ENCODE assay signal across 9 mouse cellular contexts in genomic region chr2:57374647-57375046, GRCm38 (mm10).
DNase-seq lines count a peak whose midpoint lies in the region; ATAC-seq and TF ChIP-seq lines count a peak whose summit lies in the region.
"Had no signal": no experiment of that assay in that cellular context is flagged by ENCODE, and none has a peak within 500 bp of the region (broad histone marks: within the 10 kb centered on the region; RNA-seq: fewer than 3 reads in every experiment).

No protein-coding gene starts in this region.

- no peak overlapping the region for H3K9ac ChIP-seq in intestine, postnatal 0 days (ENCODE audit: low read depth, low read length)
- H3K9ac ChIP-seq in intestine, embryonic 15.5 days, result no peak overlapping the region
- H3K9ac ChIP-seq in embryonic facial prominence, embryonic 14.5 days (ENCODE audit: low read depth, low read length), result no peak overlapping the region

- peak; percentile 60 for DNase-seq in NIH3T3 (ENCODE audit: low read depth)
- peak; percentile 31 for DNase-seq in embryonic facial prominence, embryonic 14.5 days (ENCODE audit: low spot score)
- DNase-seq in spleen, adult 12 weeks (ENCODE audit: low spot score), result no peak
- DNase-seq in frontal cortex, postnatal 36 days (ENCODE audit: low spot score in 2 of 2), result no peak
- no peak for DNase-seq in thymus, postnatal 36 days

- H3K9me3 ChIP-seq in intestine, postnatal 0 days (ENCODE audit: control insufficient read depth), result no peaks in the 10 kb centered on the region
- no peaks in the 10 kb centered on the region for H3K9me3 ChIP-seq in intestine, embryonic 15.5 days
- H3K9me3 ChIP-seq in embryonic facial prominence, embryonic 14.5 days (ENCODE audit: control insufficient read depth, low read length), result no peaks in the 10 kb centered on the region
- H3K9me3 ChIP-seq: G1E had no signal

- H3K27me3 ChIP-seq in intestine, postnatal 0 days (replicated peaks; ENCODE audit: control insufficient read depth, insufficient read depth, low read length), result no peaks in the 10 kb centered on the region
- H3K27me3 ChIP-seq in intestine, embryonic 15.5 days (replicated peaks), result no peaks in the 10 kb centered on the region
- no peaks in the 10 kb centered on the region for H3K27me3 ChIP-seq in embryonic facial prominence, embryonic 14.5 days (replicated peaks; ENCODE audit: control insufficient read depth, insufficient read depth, low read length)

- H3K4me2 ChIP-seq in intestine, postnatal 0 days (replicated peaks; ENCODE audit: low read depth), result no peak overlapping the region
- H3K4me2 ChIP-seq in intestine, embryonic 15.5 days (replicated peaks), result no peak overlapping the region
- H3K4me2 ChIP-seq in embryonic facial prominence, embryonic 14.5 days (ENCODE audit: low read depth, low read length), result no peak overlapping the region; the same call in 1 of the 2 replicates

- H3K4me3 ChIP-seq in intestine, postnatal 0 days (ENCODE audit: low read depth, low read length), result no peak overlapping the region
- H3K4me3 ChIP-seq in intestine, embryonic 15.5 days (replicated peaks), result no peak overlapping the region
- no peak overlapping the region for H3K4me3 ChIP-seq in embryonic facial prominence, embryonic 14.5 days (ENCODE audit: low read depth, low read length)

- H3K4me1 ChIP-seq in intestine, postnatal 0 days (replicated peaks; ENCODE audit: control insufficient read depth, insufficient read depth, low read length), result no peaks in the 10 kb centered on the region
- no peaks in the 10 kb centered on the region for H3K4me1 ChIP-seq in intestine, embryonic 15.5 days (replicated peaks)
- H3K4me1 ChIP-seq in embryonic facial prominence, embryonic 14.5 days (ENCODE audit: control insufficient read depth, insufficient read depth, low read length), result peaks cover 3% of the 10 kb centered on the region; the same call in 1 of the 2 replicates

- no peak overlapping the region for H3K27ac ChIP-seq in intestine, postnatal 0 days (ENCODE audit: low read depth, low read length)
- H3K27ac ChIP-seq in intestine, embryonic 15.5 days, result no peak overlapping the region
- H3K27ac ChIP-seq in embryonic facial prominence, embryonic 14.5 days (replicated peaks; ENCODE audit: low read depth, low read length), result no peak overlapping the region

- no peak for ATAC-seq in intestine, postnatal 0 days
- no peak for ATAC-seq in intestine, embryonic 15.5 days
- peak; percentile 41; the same call in 1 of the 2 replicates for ATAC-seq in embryonic facial prominence, embryonic 14.5 days (ENCODE audit: low read depth)
- ATAC-seq in megakaryocyte progenitor cell, adult 5-6 weeks (replicated peaks; ENCODE audit: poor library complexity), result peak; percentile 69

- peak; percentile 55 for TF ChIP-seq CTCF in intestine, postnatal 0 days (IDR thresholded peaks at IDR 0.05; ENCODE audit: low read depth)

- WGBS in intestine, postnatal 0 days, result 46% methylated on average over 4 of the region's 4 CpGs
- whole genome bisulfite sequencing in intestine, embryonic 15.5 days, result 34% methylated on average over 4 of the region's 4 CpGs
- WGBS in embryonic facial prominence, embryonic 14.5 days, result 25% methylated on average over 4 of the region's 4 CpGs

- H3K36me3 ChIP-seq in intestine, postnatal 0 days (ENCODE audit: control insufficient read depth, insufficient read depth), result no peaks in the 10 kb centered on the region; the same call in 1 of the 2 replicates
- H3K36me3 ChIP-seq in intestine, embryonic 15.5 days, result no peaks in the 10 kb centered on the region
- no peaks in the 10 kb centered on the region for H3K36me3 ChIP-seq in embryonic facial prominence, embryonic 14.5 days (ENCODE audit: control insufficient read depth, insufficient read depth, low read length)

Comparison
In these comparisons a context has a peak if more than half of its experiments do, and no peak if none do; other contexts are left out.
1. ATAC-seq: peak in embryonic facial prominence, embryonic 14.5 days (single experiment) and megakaryocyte progenitor cell, adult 5-6 weeks (single experiment); none in intestine, postnatal 0 days (single experiment) and intestine, embryonic 15.5 days (single experiment).
2. DNase-seq: peak in NIH3T3 (single experiment) and embryonic facial prominence, embryonic 14.5 days (single experiment); none in spleen, adult 12 weeks (single experiment), frontal cortex, postnatal 36 days (0 of 2) and thymus, postnatal 36 days (0 of 2).